Mouse (Mus musculus) heart, embryonic 10.5 days (tissue): ENCODE data around the gene Dus3l. TPM values are rescaled to one million over a fixed set of nuclear protein-coding genes. Genes with fewer than 3 reads are reported as not detected.

Source experiments
- DNase-seq: peaks from one replicate; pipeline ENCODE4 v3.0.0-alpha.2; 2017; ENCODE audit warnings: low spot score
- H3K27ac ChIP-seq: fragments of 300-500 bp; sonication (generic); 2 replicates; pipeline ENCODE4 v1.5.1; 2016; ENCODE audit warnings: mild to moderate bottlenecking
- H3K27me3 ChIP-seq: fragments of 300-500 bp; sonication (generic); 2 replicates; pipeline ENCODE4 v1.6.1; 2016; ENCODE audit warnings: mild to moderate bottlenecking; ENCODE audit not compliant: poor library complexity, insufficient read depth, severe bottlenecking
- H3K36me3 ChIP-seq: fragments of 300-500 bp; sonication (generic); 2 replicates; pipeline ENCODE4 v1.6.1; 2016; ENCODE audit warnings: mild to moderate bottlenecking, moderate library complexity
- H3K4me1 ChIP-seq: fragments of 300-500 bp; sonication (generic); 2 replicates; pipeline ENCODE4 v1.6.1; 2016; ENCODE audit warnings: mild to moderate bottlenecking
- H3K4me3 ChIP-seq: fragments of 300-500 bp; sonication (generic); 2 replicates; pipeline ENCODE4 v1.5.1; 2016; ENCODE audit warnings: mild to moderate bottlenecking, moderate library complexity
- H3K9me3 ChIP-seq: fragments of 300-500 bp; sonication (generic); 2 replicates; pipeline ENCODE4 v1.6.1; 2016; ENCODE audit warnings: mild to moderate bottlenecking, moderate library complexity
- WGBS: fragments of 180-500 bp; shearing (Covaris S2); methylation state at CpG from one replicate; pipeline ENCODE4 v1.1.7; 2016; 5-methylcytosine and 5-hydroxymethylcytosine counted together
- polyA plus RNA-seq: library from polyadenylated mRNA; unstranded; fragments of >200 nt; fragmentation: Nextera tagmentation; extraction: Ambion mirVana; gene quantifications from 2 replicates; pipeline ENCODE4 v1.2.1, GENCODE M21; 2016

Gene Dus3l
- polyA plus RNA-seq, 1 experiment from 2014 or later: 41.4 TPM

DNA sequence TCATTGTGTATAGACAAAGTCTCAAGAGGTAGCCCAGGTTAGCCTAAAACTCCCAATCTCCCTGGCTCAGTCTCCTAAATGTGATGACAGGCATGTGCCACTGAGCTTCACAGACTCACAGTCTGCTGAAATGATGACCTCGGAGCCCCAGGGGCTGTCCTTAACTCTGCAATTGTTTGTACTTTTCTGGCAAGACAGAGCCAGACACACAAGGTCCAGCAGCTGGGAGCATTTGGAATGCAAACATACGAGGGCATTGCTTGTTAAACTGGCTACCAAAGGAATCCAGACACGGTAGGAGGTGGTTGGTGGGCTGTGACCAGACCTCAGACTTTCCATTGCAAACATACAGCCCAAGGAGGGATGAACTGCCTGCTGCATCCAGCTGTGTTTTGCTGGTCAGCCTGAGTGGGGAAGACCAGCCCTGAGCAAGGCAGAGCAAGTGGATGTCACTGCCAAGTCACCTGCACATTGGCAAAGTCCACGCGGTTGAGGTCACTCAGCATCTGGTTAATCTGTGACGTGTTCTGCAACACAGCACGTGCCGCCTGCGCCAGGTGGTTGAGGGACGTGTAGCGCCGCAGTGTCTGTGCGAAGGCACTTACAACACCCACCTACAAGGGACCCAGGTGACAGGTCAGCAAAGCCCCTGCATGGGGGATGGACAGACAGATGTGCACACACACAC is 15.9 kb downstream of the Dus3l start:
- Histone ChIP-seq H3K4me3 (no peak overlapping the region), H3K36me3 (peaks cover 14% of the 10 kb centered on the region), H3K27ac (peak overlapping the region; percentile 81; the same call in 1 of the 2 replicates), H3K27me3 (no peaks in the 10 kb centered on the region), H3K4me1 (peaks cover 27% of the 10 kb centered on the region), H3K9me3 (0 out of 2 replicates have a peak, but pooled peaks cover 5% of the 10 kb centered on the region)
- WGBS: 81% methylated on average over 13 of the region's 13 CpGs
- DNase-seq: no peak

DNA sequence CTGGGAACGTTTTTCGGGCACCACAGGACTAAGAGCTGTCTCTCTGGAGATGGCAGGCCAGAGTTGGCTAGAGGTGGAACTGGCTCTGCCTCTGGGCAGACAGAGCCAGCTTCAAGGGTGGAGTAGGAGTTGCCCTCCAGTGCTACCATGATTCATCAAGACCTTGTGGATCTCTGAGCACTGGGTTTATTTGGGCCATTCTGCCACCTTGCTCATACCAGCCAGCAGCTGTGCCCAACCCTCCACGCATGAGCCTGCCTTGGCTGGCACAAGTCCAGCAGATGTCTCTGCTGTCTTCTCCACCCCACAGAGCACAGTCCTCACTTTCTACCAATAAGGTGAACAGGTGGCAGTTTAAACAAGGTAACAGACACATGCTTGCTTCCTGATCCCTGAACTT is 24.3 kb downstream of the Dus3l start:
- H3K27ac ChIP-seq: peak overlapping the region; percentile 23; the same call in 1 of the 2 replicates
- no peak overlapping the region for H3K4me3 ChIP-seq
- no peaks in the 10 kb centered on the region for H3K36me3 ChIP-seq
- H3K4me1 ChIP-seq: peaks cover 28% of the 10 kb centered on the region
- no peaks in the 10 kb centered on the region for H3K9me3 ChIP-seq
- WGBS: 61% methylated on average over 3 of the region's 3 CpGs
- DNase-seq: no peak
- no peaks in the 10 kb centered on the region for H3K27me3 ChIP-seq

DNA sequence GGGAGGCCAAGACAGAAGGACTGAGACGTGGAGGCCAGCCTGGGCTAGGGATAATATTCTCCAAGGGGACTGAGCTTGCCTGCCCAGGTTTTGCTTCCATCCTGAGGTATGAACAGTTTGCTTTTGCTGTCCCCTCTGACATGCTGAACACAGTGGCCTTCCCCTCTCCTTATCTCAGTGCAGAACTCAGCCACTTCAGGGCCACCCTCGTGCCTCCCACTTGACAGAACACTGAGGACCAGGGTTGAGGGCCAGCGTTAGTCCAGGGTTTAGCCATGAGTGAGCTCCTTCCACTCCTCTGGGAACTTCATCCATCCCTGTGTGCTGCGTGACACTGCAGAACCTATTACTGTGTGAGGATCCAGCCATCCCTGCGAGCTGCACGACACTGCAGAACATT is 24.7 kb downstream of the Dus3l start:
- WGBS: 62% methylated on average over 6 of the region's 6 CpGs
- Histone ChIP-seq H3K4me1 (peaks cover 28% of the 10 kb centered on the region), H3K27me3 (no peaks in the 10 kb centered on the region), H3K36me3 (no peaks in the 10 kb centered on the region), H3K9me3 (no peaks in the 10 kb centered on the region), H3K4me3 (no peak overlapping the region), H3K27ac (no peak overlapping the region)
- no peak for DNase-seq

DNA sequence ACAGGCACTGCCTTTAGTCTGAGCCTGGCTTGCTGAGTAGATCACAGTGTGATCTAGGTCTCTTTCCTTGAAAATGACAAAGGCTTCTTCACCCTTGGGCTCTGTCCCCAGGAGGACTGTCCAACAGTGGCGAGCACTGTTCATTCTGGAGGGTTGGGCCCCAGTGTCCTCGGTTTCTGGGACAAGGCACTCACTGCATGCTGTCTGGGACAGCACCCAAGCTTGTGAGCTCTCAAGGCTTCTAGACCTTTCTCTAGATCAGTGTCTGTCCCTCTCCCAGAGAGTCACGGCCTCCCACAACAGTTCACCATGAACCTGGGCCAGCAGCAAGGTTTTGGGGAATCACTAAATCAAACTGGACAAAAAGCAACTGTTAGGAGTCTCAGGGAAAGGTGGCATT is 28.0 kb downstream of the Dus3l start:
- peaks cover 22% of the 10 kb centered on the region for H3K4me1 ChIP-seq
- no peak overlapping the region for H3K27ac ChIP-seq
- no peak overlapping the region for H3K4me3 ChIP-seq
- H3K27me3 ChIP-seq: no peaks in the 10 kb centered on the region
- WGBS: 81% methylated on average over 3 of the region's 3 CpGs
- H3K9me3 ChIP-seq: no peaks in the 10 kb centered on the region
- H3K36me3 ChIP-seq: no peaks in the 10 kb centered on the region
- no peak for DNase-seq

DNA sequence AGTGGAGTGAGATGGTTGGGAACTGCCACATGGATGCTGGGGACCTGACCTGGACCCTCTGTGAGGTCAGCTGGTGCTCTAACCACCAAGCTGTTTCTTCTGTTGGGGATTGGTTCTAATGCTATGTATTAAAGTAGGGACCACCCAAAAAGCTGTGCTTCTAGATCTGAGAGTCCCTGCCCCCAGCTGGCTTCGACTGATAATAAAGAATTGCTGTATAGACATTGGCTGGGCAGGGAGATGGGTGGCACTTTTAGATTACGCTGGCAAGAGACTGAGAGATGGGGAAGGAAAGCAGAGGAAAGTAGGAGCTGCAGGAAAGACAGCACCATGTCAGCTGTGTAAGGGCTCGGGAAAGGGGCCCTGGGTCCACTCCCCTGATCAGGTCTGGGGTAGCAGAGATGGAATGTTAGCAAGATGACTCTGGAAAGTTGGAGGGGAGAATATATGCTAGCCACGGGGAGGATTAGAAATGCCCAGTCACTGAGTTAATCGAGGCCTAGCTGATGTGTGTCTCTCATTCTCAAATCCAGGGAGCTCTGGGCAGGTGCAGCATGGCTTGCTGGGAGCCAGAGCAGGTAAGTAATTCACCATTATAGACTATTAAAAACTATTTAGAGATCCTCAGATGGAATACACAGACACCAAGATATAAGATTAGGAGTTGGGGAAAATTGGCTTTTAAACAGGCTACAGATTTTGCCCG is 29.2 kb downstream of the Dus3l start:
- peaks cover 13% of the 10 kb centered on the region for H3K4me1 ChIP-seq
- DNase-seq: no peak
- no peak overlapping the region for H3K4me3 ChIP-seq
- H3K36me3 ChIP-seq: no peaks in the 10 kb centered on the region
- no peaks in the 10 kb centered on the region for H3K27me3 ChIP-seq
- H3K27ac ChIP-seq: no peak overlapping the region
- 65% methylated on average over 6 of the region's 6 CpGs for WGBS
- H3K9me3 ChIP-seq: no peaks in the 10 kb centered on the region

DNA sequence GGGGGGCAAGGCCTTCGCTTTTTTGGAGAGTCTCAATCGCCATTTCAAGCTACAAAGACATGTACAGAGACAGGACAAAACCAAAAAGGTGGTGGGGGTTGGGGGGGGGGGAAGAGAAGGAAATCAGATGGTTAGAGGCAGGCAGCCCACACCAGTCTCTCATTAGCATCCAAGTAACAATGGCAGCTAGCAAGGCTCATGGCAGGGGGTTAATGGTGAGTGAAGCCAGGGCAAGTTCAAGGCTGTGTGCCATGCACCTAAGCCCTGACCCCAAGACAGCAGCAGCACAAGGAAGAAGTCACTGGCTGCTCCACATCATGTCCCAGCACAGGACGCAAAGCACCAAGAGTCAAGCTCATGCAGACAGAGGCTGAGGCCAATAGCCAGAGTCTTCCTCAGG is 34.7 kb downstream of the Dus3l start:
- Histone ChIP-seq H3K4me1 (peaks cover 3% of the 10 kb centered on the region; the same call in 1 of the 2 replicates), H3K9me3 (no peaks in the 10 kb centered on the region), H3K27ac (no peak overlapping the region), H3K27me3 (peaks cover 9% of the 10 kb centered on the region; the same call in 1 of the 2 replicates), H3K36me3 (peaks cover 4% of the 10 kb centered on the region; the same call in 1 of the 2 replicates), H3K4me3 (no peak overlapping the region)
- DNase-seq: no peak
- 72% methylated on average over 3 of the region's 3 CpGs for WGBS

DNA sequence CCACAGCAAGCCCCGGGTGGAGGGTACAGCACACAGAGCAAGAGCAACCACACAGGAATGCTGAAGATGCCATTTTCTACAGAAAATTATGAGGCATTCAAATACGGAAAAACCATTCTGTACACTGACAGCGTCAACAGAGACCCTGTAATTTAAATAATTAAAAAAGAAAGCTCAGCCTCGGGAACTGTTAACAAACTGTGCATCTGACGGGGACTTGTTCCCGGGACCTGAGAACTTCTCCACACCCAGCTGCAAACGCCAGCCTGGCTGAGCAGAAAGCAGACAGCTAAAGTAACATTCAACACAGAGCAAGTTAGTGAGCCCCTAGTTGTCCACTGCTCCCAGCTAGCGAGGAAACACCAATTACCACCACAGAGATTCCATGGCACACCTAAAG is 37.5 kb downstream of the Dus3l start:
- WGBS: 72% methylated on average over 8 of the region's 8 CpGs
- no peak overlapping the region for H3K4me3 ChIP-seq
- H3K9me3 ChIP-seq: no peaks in the 10 kb centered on the region
- H3K36me3 ChIP-seq: peaks cover 4% of the 10 kb centered on the region; the same call in 1 of the 2 replicates
- DNase-seq: no peak
- H3K4me1 ChIP-seq: peaks cover 3% of the 10 kb centered on the region; the same call in 1 of the 2 replicates
- no peak overlapping the region for H3K27ac ChIP-seq
- H3K27me3 ChIP-seq: peaks cover 16% of the 10 kb centered on the region

DNA sequence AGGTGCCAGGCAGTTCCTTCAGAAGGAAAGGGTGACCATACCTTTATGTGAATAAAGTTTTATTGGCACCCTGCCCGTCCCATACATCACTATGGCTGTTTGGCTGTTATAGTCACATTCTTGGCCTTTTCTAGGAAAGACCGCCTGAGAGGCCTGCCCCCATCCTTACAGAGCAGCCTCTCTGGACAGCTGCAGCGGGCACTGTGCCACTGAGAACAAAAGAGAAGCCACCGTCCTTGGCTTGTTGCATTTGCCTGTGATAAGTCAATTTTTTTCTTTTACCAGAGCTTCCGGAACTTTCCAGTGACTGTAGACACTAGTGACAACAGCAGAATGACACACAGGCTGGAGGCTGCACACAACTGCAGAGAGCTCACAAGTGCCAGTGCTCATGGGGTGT is 40.4 kb downstream of the Dus3l start:
- Histone ChIP-seq H3K4me3 (no peak overlapping the region), H3K4me1 (peaks cover 18% of the 10 kb centered on the region), H3K27ac (no peak overlapping the region), H3K36me3 (peaks cover 4% of the 10 kb centered on the region; the same call in 1 of the 2 replicates), H3K9me3 (no peaks in the 10 kb centered on the region), H3K27me3 (peaks cover 28% of the 10 kb centered on the region)
- no peak for DNase-seq
- 78% methylated on average over 5 of the region's 5 CpGs for WGBS

DNA sequence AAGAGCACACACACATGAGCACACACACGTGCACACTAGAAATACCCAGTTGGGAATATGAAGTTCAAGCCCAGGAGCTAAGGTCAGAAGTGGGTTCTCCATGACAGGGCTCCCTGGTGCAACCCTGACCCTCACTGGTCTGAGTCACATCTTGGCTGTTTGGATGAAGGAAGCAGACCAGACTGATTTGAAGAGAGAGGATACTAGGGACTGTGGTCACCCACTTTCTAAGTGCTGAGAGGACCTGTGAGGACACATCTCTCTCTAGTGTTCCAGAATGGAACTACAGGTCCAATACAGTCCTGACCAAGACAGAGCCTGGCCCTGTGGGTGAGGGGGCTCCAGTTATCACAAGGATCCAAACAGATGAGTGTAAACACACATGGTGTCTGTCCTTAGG is 41.2 kb downstream of the Dus3l start:
- Histone ChIP-seq H3K27ac (no peak overlapping the region), H3K36me3 (peaks cover 4% of the 10 kb centered on the region; the same call in 1 of the 2 replicates), H3K9me3 (no peaks in the 10 kb centered on the region), H3K27me3 (peaks cover 28% of the 10 kb centered on the region), H3K4me1 (peaks cover 26% of the 10 kb centered on the region), H3K4me3 (no peak overlapping the region)
- WGBS: 81% methylated on average over 1 of the region's 1 CpGs
- DNase-seq: no peak

DNA sequence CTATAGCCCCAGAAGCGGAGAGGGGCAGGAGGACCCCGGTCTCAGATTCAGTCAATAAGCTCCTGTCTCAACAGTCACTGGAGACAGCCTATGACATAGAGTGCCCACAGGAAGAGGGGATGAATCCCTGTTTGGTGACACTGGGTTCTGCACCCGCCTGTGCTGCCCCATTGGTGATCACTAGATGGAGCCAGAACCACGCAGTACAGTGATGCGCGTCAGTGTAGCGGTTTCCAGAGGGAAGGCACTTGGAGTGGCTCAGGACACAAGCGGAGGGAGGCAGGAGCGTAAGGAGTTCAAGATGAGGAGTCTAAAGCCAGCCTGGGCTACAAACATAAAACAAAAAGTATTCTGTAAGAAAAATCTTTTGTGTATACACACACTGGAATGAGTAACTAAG is 44.0 kb downstream of the Dus3l start:
- no peak overlapping the region for H3K4me3 ChIP-seq
- no peaks in the 10 kb centered on the region for H3K36me3 ChIP-seq
- H3K9me3 ChIP-seq: no peaks in the 10 kb centered on the region
- 8% methylated on average over 9 of the region's 9 CpGs for WGBS
- peak; percentile 91 for DNase-seq
- peaks cover 44% of the 10 kb centered on the region for H3K4me1 ChIP-seq
- H3K27ac ChIP-seq: no peak overlapping the region
- peaks cover 29% of the 10 kb centered on the region for H3K27me3 ChIP-seq

DNA sequence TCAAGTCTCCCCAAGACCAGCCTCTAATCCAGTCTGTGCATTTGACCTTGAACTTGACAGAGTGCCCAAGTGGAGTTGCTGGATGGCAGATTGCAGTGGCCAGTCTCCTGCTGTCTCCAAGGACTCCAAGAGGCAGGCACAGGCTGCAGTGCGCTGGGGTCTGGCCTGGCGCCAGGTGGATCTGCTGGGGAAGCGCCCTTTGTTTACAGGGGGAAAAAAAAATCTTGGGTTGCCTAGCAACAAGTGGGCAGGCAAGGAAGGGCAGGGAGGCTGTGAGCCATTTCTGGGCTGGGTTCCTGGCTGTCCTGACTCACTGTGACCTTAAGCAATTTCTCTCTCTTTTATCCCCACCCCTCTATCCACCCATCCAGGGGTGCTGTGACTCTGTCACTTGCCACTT is 45.7 kb downstream of the Dus3l start:
- Histone ChIP-seq H3K27me3 (peaks cover 29% of the 10 kb centered on the region), H3K4me3 (0 out of 2 replicates have a peak overlapping the region, but pooled peaks have one; percentile 2), H3K9me3 (no peaks in the 10 kb centered on the region), H3K27ac (peak overlapping the region; percentile 89), H3K4me1 (peaks cover 58% of the 10 kb centered on the region), H3K36me3 (no peaks in the 10 kb centered on the region)
- 4% methylated on average over 3 of the region's 3 CpGs for WGBS
- peak; percentile 96 for DNase-seq

DNA sequence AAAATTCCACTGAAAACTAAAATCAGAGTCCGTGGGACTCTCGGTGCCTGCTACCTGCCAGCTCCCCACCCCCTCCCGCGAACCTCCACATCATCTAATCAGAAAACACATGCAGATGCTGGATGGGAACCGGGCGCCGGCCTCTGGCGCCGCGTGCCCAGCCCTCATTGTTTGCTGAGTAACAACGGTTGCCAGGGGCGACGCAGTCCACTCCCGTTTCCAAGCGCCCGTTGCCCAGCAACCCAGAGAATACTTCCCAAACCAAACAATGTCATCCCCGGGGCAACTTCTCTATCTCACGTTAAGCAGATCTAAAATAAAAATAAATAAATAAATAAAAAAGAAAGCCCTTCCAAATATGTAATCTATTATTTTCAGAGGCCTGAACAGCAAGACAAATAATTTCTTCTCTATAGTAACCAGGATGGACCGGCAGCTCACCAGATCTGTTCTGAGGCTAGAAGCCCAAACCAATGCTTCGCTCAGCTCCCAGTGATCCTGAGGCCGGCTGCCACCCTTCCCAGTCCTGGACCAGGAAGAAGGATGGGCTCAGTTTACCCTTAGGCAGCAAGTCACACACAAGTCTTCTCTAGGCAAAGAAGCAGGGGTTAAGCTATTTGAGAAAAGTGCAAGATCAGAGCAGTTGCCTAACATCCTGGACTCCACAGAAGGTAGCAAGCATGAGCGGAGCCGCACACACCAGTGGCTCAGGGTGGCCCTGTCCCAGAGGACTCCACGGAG is 49.9 kb downstream of the Dus3l start:
- DNase-seq: peak; percentile 95
- Histone ChIP-seq H3K9me3 (no peaks in the 10 kb centered on the region), H3K36me3 (no peaks in the 10 kb centered on the region), H3K4me3 (no peak overlapping the region), H3K27me3 (0 out of 2 replicates have a peak, but pooled peaks cover 10% of the 10 kb centered on the region), H3K4me1 (peaks cover 57% of the 10 kb centered on the region), H3K27ac (peak overlapping the region; percentile 71)
- 16% methylated on average over 24 of the region's 24 CpGs for WGBS

DNA sequence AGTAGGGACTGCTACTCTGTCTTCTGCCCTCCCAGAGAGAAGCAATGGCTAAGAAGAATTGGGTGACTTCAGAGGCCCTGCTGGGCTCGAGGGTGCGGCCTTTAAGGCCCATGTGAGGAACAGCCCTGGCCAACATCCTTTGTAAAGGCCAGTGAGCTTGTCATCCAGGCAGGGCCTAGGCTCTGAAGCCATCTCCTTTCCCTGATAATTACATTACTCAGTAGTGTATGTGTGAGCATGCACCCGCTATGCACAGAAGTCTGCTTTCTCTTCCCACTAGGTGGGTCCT is 50.4 kb downstream of the Dus3l start:
- Histone ChIP-seq H3K4me3 (no peak overlapping the region), H3K4me1 (peaks cover 57% of the 10 kb centered on the region), H3K9me3 (no peaks in the 10 kb centered on the region), H3K27ac (peak overlapping the region; percentile 71), H3K36me3 (no peaks in the 10 kb centered on the region), H3K27me3 (0 out of 2 replicates have a peak, but pooled peaks cover 10% of the 10 kb centered on the region)
- DNase-seq: no peak
- WGBS: 85% methylated on average over 3 of the region's 3 CpGs
